Mouse (Mus musculus) embryo, embryonic 11 days (tissue): ENCODE data around the gene Eif4e2.

Source experiments
- DNase-seq: peaks from one replicate; pipeline ENCODE4 v3.0.0-alpha.2; 2015

Eif4e2 gene

DNA sequence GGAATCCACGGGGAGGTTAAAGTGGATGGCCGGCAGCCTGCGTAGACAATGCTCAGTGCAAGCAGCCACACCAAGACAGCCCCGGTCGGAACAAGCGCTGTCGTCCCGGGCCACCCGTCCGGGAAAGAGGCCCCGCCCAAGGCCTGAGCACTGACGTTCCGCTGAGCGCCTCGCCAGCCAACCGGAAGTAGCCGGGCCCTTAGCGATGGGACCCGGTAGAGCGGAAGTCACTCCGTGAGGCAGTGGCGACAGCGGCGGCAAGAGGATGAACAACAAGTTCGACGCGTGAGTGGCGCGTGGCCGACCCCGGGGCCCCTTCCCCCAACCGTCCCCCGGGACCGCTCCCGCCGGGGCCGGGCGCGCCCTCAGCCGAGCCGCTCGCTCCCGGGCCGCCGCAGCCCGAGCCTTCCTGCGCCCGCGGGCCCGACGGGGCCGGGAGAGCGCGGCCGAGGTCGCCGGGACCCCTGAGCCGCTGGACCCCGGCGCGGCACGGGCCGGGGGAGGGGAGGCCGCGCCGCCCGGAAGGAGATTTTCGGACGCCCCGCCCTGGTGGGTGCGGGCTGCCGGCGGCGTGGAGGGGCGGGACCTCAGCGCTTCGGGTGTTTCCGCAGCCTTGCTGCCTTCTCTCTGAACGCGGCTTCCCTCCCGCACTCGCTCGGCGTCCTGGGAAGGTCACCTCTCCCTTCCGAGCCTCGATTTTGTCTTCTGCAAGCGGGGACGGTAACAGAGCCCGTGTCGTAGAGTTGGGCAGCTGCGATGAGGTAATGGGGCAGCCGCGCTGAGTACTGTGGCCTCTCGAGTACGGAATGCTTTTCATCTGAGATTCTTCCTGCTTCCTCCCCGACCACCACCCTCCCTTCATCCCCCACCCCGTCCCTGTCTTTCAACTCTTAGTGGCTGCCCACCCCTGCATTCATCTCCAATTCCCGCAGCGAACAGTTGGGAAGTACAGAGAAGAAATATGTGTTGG, at the start of gene Eif4e2:
TSS of gene Eif4e2 (plus strand) at position 180 of the 970 bp plus-strand sequence.
- DNase-seq: peak; percentile 98

DNA sequence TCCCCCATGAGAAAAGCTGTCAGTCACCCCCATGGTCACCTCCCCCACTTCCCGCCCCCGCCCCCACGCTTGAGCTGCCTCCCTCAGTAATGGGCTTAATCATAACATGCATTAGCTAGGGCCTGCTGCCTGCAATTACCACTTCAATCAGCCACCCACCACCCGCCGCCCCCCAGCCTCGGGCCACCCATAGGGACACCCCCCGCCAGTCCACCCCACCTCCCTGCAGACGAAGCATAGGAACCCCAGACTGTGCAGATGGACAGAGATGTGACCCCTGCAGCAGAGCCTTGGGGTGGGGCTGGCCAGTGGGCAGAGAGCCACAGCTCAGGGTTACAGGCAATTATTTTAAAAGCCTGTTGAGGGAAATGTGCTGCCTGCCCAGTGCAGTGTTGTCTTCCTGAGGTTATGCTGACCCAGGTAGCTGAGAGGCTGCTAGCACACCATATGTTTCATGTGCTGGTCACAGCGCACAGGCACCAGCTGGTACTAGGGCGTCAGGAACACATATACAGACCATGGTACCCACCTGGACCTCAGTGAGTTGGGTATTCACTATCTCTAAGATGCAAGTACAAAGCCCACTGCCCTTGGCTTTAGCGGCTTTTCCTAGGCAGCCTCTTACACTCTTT, 49.4 kb upstream of the Eif4e2 start:
- DNase-seq: no peak

DNA sequence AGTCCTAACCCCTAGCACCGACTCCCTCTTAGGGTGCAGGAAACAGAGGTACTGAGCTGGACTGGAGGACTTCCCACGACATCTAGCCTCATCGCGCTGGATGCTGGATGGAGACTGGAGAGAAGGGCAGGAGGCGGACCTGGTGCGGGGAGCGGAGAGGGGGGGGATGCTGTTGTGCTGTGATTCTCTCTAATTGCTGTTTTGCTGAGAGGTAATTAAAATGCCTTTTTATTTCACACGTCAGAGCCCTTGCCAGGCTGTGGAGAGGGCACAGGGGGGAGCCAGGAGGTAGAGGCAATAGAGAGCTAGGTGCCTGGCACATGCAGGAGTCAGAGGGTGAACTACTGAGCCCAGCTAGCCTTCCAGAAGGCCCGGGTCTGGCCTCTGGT, 48.9 kb upstream of the Eif4e2 start:
- DNase-seq: no peak

DNA sequence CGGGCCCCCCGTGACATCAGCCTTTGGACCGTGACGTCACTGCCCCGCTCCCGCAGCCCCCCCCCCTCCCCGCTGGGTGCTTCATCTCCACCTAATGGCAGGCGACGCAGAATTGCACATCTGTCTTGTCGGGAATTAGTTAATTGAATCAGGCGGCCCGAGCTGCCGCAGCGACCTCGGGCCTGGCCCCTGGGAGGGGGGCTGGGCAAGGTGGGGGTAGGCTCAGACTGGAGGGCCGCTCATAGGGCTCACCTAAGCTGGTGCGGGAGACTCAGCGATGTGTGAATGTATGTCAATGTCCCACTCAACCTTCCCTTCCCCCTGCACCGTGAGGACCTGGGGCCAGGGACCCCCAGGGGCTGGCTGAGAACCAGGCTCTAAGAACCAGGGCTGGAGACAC, 43.3 kb upstream of the Eif4e2 start:
- no peak for DNase-seq

DNA sequence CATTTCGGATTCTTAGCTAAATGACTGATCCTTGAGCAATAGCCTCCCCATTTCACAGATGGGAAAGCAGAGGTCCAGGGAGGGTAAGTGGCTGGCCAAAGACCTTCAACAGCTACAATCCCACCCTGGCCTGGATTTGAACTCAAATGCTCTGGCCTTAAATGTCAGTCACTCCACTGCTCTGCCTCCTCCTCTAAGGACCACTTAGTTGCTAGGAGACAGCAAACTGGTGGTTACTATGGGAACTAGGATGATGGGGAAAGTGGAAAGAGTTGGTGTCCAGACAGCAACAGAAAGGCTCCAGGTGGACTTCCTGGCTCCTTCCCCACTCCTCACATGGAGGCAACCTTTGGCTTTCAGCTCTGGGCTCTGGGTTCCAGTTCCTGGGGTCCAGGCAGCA, 42.4 kb upstream of the Eif4e2 start:
- no peak for DNase-seq

DNA sequence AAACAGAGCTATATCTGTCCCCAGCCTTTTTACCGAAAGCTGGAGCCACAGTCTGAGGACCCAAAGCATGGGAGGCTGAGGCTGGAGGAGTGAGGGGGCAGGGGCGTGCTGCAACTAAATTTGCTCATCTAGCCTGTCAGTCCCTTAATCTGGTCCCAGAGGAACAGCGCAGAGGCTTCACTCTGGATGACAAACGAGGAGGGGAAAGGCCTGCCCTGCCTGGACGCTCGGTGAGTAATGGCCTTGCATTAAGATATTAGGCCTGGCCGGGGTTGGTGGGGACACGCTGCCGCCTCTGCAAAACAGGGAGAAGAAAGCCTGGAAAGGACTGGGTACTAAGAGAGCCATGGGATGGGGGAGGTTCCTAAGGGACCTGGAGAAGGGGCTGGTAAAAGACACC, 41.4 kb upstream of the Eif4e2 start:
- no peak for DNase-seq

DNA sequence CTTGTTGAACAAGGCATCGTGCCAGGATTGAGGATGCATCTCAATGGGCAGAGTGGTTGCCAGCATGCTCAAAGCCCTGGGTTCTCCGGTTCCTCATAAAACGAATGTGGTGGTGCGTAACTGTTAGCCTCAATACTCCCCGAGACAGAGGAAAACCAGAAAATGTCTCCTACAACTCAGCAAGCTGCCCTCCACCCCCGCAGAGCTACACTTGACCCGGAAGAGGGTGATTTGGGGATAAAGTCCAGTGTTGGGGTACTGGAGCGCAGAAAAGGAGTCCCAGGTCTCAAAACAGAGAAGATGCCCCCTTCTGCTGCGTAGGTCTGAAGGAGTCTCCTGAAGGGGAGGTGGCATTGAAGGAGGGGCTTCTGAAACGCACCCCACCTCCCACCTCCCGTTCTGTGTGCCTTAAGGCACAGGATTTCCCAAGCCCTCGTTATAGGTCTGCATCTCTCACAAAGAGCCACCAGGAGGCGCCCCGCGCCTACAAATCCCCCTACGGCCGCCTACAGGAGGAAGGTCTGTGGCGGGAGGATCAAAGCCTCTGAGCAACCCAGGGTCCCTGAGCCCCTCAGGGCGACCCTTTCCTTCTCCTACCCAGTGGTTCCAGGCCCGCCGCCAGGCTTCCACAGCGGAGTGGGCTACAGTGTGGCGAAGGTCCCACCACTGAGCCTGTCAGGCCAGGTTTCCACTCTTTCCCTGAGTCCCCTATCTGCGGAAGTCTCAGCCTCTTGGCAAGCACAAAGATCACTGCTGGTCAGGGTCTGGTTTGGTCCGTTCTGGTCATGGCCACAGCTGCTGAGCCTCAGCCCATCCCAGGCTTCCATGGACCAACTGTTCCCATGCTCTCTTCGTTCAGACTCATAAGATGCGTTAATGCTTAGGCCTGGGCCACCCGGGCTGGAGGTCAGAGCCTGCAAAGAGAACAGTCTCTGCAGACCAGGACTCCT, 39.4 kb upstream of the Eif4e2 start:
- DNase-seq: peak; percentile 90

DNA sequence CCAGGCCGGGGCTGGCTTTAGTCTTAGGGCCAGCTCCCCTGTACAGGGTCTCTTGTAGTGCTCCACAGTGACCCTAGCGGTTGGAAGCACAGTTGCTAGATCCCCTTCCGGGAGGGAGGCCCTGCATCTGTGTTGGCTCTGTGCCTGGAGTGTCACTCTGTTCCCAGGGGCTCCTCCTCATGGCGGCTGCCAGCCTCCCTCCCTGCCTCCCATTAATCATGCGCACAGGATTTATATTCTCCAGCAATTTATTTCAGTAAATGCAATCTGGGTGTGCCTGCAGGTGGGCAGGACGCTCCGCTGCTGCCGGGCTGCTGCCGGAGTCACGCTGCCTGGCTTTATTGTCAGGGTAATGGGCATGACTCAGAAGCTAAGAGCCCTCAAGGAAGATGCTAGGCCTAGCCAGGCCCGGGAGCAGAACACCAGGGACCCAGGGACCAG, 37.8 kb upstream of the Eif4e2 start:
- peak; percentile 81 for DNase-seq

DNA sequence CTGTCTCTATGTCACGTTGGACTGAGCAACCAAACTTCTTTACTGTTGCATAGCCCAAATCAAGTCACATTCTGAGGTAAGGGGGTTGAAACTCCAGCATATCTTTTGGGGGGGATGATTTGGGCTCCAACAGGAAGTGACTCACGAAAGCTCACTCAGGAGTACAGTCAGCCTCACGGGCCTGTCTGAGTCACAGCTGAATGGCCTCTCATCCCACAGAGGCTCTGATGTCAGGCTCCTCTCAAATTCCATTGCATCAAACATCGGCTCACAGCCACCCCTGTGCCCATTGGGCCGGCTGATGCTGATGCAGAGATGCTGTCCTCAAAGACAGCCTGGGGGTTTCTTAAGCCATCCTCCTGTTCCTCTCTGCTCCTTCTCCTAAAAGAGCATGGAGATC, 32.8 kb upstream of the Eif4e2 start:
- DNase-seq: no peak

DNA sequence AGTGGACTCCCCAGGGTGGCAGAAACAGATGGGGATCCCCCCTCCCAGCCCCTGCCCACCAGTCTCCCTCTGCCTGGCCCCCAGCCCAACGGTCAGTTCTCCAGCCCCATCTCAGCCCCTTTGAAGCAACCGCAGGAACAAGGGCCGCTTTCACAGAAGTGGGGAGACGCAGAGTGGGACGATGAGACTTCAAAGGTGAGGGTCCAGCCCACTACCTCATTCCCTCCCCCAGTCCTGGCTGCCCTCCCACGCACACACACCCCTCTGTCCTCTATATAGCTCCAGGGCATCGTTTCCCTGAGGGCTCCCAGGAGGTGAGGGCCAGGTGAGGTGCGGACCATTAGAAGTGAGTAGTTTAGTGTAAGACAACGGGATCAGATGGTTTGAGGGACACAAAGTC, 30.7 kb upstream of the Eif4e2 start, which contains the start of gene Prss56:
TSS of gene Prss56 (plus strand) at position 301 of the 400 bp plus-strand sequence.
- DNase-seq: no peak

DNA sequence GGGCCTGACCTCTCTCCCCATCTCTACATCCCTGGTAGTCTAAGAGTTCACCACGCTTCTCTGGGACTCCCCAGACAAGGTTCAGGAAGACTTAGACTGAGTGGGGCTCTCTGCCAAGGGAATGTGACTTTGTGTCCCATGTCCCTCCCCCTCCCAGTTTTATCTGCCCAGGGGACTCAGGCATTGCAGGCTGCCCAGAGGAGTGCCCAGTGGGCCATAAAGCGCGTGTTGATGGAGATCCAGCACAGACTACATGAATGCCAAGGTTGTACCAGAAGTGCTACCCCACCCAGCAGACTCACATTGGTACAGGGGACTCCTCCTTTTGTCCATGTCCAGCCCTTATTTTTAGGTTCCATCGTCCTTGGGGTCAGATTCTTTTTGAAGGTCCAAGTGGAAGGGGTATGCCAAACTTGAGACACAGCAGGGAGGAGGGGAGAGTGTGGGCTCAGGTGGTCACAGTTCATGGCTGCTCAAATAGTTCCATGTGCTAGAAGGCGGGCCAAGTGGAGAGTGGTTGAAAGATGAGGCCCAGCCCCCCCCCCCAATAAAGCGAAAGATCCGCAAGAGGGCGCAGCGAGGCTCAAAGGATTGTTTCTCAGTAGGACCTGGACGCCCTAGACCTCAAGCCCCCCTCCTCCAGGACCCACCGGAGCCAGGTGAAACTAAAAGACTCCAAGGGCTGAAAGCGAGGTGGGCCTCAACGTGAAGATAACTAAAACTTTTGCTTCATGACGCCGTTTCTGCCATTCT, 29.5 kb upstream of the Eif4e2 start:
- DNase-seq: no peak

DNA sequence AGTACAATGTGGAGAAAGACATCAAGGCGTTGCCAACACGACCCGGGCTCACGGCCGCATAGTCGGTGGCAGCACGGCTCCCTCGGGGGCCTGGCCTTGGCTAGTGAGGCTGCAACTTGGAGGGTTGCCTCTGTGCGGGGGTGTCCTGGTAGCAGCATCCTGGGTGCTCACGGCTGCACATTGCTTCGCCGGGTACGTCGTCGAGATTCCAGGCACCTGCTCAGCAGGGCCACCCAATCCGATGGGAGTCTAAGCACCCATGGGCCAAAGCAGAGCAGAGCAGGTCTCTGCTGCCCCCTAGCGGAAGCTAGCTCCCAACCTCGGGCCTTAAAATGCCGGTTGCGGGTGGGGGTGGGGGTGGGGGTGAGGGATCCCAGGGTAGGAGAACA, 29.0 kb upstream of the Eif4e2 start:
- DNase-seq: peak; percentile 73

DNA sequence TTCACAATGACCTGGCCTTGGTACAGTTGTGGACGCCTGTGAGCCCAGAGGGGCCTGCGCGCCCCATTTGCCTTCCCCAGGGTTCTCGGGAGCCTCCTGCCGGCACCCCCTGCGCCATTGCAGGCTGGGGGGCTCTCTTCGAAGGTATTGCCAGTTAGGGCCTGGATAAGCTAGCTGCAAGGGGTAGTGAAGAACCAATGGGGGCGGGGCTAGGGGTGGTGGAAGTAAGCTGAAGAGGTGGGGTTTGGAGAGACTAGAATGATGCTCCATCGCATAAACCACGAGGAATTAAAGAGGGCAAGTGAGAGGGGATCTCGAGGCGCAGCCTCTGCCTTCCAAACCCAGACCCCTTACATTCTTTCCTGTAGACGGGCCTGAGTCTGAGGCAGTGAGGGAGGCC, 28.2 kb upstream of the Eif4e2 start:
- no peak for DNase-seq

DNA sequence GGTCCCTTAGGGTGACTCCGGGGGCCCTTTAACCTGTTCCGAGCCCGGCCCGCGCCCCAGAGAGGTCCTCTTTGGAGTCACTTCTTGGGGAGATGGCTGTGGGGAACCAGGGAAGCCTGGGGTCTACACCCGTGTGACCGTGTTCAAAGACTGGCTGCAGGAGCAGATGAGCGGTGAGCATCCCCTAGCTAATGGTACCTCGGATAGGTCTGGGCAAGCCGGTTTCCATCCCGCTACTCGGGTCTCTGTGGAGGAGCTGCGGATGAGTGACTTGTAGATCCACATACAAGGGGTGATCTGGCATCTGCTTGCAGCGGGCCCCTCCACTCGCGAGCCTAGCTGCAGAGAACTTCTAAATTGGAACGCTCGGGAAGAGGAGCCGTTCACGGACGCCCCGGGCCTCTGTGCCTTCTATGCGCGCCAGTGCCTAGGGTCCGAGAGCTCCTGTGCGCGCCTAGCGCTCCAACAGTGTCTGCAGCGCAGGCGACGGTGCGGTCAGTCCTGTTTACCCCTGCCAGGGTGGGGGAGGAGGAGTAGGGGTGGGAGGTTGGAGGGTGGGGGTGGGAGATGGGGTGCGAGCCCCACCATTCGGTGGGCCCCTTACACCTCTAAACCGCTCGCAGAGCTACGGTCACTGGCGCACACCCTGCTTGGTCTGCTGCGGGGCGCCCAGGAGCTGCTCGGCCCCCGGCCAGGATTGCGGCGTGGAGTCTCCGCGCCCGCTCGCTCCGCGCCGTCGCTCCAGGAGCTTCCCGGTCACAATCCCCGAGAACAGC, 27.3 kb upstream of the Eif4e2 start:
- DNase-seq: peak; percentile 60

DNA sequence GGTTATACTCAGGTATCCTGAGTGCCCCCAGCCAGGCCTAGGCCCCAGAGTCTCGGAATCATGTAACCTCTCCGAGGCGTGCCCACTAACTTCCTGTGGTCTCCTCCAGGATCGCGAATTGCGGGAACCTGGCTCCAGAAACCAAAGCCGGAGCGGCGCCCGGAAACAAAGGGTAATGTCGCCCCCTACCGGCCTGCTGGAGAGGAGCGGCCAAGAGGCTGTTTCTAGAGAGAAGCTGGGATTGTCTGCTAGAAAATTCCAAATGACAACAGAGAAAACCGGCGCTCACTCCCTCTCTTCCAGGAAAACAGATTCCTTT, 26.7 kb upstream of the Eif4e2 start:
- DNase-seq: peak; percentile 88

DNA sequence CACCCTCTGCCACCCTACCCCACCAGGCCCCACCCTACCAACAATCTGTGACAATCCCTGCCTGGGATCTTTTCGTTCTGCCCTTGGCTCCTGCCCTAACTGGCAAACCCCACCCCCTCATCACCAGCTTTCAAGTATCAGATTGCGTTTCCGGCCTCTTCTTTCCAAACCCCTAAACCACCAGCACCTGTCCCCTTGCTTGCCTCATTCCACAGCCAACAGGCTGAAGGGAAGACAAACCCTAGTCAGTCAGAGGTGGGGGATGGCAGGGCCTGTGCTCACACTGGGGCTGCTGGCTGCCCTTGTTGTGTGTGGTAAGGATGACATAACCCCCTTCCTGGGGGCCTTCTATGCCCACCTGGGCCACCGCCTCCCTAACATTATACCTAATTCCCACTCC, 23.3 kb upstream of the Eif4e2 start, which contains the start of gene Chrnd:
TSS of gene Chrnd (plus strand) at position 179 of the 400 bp plus-strand sequence.
- DNase-seq: no peak

DNA sequence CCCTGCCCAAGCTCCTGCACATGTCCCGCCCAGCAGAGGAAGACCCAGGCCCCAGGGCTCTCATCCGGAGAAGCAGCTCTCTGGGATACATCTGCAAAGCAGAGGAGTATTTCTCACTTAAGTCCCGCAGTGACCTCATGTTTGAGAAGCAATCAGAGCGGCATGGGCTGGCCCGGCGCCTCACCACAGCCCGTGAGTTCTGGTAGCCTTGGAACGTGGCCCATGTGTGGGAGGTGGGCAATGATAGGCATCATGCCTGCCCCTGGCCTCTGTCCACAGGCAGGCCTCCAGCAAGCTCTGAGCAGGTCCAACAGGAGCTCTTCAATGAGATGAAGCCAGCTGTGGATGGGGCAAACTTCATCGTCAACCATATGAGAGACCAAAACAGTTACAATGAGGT, 16.4 kb upstream of the Eif4e2 start:
- DNase-seq: no peak

DNA sequence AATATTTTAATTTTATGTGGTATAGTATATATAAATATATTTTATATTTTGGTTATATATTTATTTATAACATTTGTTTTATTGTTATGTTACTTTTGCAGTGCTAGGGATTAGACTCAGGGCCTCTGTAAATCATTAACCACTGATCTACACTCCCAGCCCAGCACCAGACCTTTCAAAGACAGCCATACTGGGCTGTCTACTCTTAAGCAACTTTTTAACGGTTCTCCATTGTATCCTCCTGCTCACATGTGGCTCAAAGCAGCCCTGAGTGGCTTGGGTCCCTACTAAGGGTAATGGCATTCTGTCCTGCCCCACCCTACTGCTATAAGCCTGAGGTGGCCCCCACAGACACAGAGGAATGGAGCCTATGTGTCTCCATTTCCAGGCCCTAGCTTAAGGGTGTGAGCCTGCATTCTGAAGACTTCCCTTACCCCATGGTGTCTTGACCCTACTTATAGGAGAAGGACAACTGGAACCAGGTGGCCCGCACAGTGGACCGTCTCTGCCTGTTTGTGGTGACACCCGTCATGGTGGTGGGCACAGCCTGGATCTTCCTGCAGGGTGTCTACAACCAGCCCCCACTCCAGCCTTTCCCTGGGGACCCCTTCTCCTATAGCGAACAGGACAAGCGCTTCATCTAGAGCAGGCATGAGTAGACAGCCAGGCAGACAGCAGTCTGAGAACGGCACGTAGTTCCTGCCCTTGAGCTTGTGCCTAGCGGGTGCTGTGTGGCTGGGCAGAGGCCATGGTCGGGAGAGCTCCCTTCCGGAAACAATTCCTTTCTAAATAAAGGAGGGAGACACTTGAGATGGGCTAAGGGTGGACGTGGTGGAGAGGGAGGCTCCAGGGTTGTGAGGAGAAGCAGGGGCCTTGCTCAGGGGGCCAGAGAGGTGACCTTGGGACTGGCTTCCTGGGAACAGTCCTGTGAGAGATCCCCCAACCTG, 15.3 kb upstream of the Eif4e2 start:
- DNase-seq: no peak

DNA sequence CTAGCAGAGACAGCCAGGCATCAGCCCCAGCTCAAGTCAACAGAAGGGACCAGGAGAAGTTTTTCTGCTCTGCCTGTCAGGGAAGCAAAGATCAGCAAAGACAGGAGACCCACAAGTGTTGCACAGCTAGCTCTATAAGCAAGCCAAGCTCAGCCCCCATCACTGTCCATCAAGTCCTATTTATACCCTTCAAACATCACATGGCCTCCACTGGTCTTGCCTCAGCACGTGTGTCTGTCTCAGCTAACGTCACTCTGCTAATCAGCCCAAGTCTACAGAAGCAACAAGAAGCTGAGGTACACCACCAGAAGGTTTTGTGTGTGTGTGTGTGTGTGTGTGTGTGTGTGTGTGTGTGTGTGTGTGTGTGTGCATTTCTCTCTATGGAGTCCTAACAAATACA, 12.9 kb upstream of the Eif4e2 start:
- no peak for DNase-seq

DNA sequence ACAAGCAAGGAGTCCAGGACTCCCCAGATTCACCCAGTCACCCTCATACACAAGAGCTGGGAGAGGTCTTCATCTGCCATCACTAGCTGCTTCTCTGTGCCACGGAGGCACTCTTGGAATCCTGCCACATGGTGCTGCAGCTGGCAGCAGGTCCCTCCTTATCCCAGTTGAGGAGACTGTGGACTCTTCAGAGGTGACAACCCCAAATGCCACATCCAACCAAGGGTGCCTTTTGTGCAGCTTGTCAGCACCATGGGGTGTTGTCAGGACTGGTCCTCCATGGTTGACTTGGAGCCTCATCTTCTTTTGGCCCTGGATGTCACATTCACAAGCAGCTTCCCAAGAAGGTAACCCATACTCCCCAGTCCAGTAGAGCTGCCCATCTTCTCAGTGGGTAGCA, 11.9 kb upstream of the Eif4e2 start:
- no peak for DNase-seq
